Mouse (Mus musculus): ENCODE measurements around the gene Lrrc29.

DNA sequence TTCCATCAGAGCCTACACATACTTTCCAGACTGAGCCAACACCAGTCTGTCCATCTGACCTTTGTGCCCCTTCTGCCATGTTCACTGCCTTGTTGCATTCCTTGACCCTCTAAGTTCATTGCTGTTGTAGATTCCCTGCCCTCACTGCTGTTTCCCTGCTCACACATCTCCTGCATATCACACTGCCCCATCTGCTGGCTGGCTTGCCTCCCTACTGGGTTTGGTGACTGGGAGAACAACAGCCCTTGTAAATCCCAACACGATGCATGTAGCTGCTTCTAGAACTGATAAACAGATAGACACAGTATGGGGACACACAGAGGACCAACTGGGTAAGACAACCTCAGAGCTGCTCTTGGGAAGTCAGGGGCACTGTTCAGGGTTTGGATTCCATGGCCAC lies 14.4 kb downstream of the Lrrc29 start:
- TF ChIP-seq POLR2A (IDR thresholded peaks at IDR 0.05; ENCODE audit: extremely low read depth, insufficient read depth, low read length) (no peak), CTCF (IDR thresholded peaks at IDR 0.05; ENCODE audit: low read depth, low read length) (no peak)

Data from liver, adult 2 months (tissue).